Mouse (Mus musculus): ENCODE results near the gene Ogn.
"Not testable (repeated sequence)": the region's sequence is repeated elsewhere in the genome, so short reads cannot be mapped to it uniquely, and the experiment has no call there.

Ogn gene

GRCm38 (mm10) chr13:49607714-49608113 lies at the start of gene Ogn:
TSS of gene Ogn (plus strand) at chr13:49608046.
- no peak for DNase-seq

DNA sequence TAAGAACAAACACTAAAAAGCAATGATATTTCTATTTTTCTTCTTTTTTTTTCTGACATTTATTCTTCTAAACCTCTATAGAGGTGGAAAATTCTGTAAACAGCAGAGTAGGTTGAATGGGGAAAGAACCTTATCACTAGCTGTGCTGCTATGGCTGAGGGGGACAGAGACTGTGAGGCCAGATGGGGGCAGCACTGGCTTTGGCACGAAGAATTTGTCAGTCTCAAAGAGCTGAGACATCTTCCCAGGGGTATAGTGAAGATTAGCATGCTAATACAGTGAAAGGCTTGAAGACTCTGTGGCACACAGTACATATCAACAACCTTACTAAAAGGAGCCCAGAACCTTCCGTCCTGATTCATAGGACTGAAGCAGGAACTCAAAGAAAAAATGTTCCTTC lies 48.7 kb upstream of the Ogn start:
- no peak for DNase-seq

DNA sequence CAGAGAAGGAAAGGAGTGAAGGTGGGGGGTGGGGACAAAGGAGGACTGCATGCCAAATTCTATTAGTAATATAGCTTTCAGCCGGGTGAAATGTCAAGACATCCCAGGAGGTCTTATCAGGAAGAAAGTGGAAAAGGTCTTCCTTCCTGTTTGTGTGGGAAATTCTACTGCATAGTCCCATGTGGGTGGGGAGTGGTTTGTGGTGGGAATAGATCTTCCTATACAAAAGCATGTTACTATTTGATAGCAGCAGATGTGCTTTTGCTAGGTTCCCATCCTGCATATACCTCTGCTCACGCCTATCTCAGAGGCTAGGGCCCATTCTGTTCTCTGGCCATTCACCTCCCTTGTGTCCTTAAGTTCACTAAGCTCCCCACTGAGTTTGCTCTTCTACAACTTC lies 47.0 kb upstream of the Ogn start:
- DNase-seq = no peak

DNA sequence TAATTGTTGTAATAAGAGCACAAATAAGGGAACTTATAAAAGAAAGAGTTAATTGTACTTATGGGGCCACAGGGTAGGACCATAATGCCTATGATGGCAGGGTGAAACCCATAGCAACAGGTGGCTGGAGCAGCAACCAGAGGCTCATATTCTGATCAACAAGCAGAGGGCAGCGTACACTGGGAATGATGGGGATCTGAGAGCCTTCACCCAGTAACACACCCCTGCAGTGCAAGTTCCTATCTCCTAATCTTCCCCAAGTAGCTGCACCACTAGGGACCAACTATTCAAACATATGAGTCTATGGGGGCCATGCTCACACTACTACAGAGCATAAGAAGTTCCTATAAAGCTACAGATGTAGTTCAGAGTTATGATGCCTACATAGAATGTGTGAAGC lies 43.5 kb upstream of the Ogn start:
- DNase-seq = no peak

DNA sequence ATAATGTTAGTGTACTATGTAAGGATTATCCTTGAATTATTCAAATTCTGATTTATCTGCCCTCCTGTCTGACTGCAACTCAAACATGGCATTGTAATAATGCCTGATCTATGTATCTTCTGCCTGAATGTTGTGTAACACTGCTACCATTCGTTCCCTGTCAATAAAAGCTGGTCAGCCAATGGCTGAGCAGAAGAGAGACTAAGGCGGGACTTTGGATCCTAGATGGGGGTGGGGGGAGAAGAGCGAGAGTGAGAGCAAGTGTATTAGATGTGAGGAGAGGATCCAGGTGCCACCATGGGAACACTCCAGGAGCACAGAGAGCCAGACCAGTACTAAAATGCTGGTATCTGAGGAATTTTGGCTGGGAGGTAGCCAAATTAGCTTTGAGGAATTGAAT lies 37.5 kb upstream of the Ogn start:
- no peak for DNase-seq

GRCm38 (mm10) chr13:49571418-49571817 lies 36.4 kb upstream of the Ogn start:
- DNase-seq = no peak

- DNase-seq = no peak
These were observed 26.0 kb upstream of the Ogn start, which contains the start of gene Omd for GRCm38 (mm10) chr13:49581541-49582530. TSS of gene Omd (plus strand) at chr13:49582462.

- DNase-seq = no peak
These were observed 24.0 kb upstream of the Ogn start for GRCm38 (mm10) chr13:49583859-49584258.

DNA sequence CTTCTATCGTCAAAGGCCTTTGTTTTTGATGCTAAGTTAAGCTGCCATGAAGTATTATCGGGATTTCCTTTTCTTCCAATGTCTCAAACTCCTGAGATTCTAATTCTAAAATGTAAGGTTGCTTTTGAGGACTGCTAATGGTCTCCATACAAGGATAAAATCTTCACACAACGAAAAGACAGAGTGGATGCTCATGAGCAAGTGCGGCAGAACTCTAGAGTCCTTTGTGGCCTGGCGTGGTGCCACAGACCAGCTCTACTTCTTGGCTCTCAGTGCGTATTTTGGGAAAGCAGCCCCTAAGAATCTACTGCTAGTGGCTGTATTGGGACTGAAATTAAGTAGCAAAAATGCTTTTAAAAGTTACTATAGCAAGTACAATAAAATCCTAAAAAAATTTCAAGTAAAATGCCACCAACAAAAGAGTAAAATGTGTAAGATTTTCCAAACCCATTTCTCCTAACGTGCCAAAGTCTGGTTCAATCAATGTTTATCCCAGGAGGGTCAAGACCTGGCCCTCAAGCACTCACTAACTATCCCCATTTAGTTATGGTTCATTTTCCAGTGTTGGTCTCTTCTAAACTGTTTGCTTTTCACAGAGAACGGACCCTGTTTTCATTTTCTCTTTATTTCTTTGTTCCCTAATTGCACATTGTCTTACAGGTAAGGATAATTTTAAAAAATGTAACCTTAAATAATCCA lies 23.4 kb upstream of the Ogn start:
- DNase-seq = no peak

DNA sequence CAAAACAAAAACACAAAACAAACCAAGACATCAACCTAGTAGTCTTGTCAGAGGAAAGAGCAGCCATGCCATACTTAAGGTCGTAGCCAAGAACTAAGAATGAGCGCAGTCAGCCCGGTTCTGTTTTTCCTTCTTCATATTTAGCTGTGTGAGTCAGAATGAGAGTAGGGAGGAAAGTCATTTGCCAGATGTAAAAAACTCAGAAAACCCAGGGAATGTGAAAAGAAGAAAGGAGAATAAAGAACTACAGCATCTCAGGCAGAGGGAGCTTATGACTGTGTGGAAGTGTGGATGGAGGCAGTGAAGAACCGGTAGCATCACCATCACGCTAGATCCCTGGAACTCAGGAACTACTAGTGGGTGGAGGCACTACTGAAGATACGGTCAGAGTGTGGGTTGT lies 21.8 kb upstream of the Ogn start:
- no peak for DNase-seq

DNA sequence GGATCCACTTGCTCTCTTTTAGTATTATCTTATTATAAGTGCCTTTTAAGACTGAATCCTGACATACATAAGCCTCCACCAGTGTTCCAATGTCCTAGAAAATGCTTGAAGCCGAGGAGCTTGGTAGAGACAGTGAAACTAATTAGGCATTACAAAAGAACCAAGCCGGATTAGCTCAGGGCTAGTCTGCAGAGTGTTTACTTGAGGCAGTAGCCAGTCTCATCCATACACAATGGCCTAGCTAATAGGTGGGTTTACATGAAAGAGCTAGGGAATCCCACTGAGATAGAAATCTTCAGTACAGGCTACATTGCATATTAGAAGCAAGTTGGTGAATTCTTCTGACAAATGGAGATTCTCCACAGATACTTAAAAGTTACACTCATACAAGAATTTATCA lies 5.3 kb upstream of the Ogn start:
- DNase-seq = not testable (repeated sequence)

DNA sequence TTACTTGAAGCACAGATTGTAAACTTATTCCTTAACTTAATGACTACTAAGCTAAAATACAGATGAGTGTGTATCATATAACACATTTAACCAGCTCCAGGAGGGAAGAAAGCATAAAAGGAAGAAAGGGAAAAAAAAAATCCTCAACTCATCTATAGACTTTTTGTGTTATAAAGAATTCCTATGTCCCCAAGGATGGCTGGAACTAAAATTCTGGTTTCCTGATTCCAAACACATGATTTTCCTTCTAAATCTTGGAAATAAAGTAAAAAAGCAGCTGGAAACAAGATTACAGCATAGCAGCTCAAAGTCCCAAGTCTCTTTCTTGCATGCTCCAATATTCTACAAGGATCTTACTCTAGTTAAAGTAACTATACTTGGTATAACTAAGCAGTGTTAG lies 4.2 kb upstream of the Ogn start:
- DNase-seq = no peak

DNA sequence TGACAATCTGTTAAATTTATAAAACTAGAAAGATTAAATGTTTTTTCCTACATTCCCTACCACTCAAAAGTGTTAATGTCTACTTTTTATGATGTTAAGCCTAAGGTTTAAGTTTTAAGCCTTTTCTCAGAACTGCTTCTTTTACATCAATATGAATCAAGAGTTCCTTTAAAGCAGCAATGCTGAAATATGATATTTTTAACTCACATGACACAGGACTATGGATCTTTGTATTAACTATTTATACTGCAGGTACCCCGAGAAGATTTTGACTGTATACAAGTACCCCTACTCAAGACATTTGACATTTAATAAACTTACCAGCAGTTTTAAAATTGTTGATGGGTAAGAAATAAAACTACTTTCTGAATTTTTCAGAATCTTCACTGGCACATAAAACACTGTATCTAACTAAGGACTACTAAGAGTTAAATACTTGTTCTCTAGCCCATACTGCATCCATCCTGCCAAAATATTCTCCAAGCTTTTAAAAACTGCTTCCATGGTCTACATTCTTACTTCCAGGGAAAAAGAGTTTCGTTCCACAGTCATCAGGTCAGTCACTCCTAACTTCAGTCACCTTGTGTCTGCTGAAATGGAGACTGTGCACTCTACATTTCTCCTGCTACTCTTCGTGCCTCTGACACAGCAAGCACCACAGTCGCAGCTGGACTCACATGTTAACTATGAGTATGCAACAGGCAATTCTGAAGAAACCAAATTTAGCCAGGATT lies 910 bp downstream of the Ogn start:
- no peak for DNase-seq

DNA sequence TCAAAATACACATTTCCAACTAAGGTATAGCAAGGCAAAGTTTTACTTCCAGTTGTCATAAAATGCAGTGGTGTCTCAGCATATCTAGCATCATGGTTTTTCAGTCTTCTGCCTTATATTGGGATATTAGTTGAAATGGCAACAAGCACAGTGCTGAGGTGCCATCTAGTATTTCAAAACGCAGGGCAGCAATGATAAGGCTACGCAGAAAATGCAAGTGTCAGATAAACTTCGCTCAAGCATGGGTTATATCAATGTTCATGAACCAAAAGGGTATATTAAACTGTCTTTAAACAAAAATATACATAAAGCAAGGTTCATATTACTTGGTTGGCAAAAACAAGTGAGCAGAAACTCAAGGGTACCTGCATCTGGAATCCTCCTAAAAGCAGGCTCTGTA lies 9.2 kb downstream of the Ogn start:
- DNase-seq = no peak

DNA sequence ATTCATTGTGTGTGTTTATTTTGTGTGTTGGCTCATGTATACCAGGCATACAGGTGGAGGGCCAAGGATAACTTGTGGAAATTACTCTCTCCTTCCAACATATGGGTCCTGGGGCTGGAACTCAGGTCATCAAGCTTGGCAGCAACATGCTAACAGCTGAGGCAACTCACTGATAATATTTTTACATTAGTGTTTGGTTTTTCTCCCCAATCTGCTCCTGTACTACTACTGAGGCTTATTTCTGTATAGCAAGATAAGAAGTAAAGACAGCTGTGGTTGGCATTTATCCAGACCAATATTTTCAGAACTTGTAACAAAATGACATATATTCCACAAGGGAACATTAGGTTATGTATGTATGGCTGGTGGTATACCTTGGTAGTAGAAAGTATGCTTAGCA lies 10.5 kb downstream of the Ogn start:
- no peak for DNase-seq

- DNase-seq = no peak
These were observed 15.4 kb downstream of the Ogn start for GRCm38 (mm10) chr13:49623216-49623615.

DNA sequence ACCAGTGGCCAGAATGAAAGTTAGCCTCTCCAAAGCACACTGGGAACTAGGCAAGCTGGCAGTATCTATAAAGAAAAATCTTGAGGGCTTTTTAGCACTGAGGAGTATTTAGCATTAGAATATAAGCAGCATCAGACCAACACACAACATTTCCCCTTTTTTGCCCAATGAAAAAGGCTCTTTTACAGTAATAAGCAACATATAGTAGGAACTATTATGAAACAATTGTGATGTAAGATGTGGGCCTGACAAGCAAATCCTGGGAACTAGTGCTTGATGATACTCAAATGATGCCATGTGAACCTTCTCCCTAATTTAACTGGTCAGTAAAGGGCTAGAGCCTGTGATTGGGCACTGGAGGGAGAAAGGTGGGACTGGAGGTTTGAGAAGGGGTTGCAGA lies 20.3 kb downstream of the Ogn start:
- no peak for DNase-seq

DNA sequence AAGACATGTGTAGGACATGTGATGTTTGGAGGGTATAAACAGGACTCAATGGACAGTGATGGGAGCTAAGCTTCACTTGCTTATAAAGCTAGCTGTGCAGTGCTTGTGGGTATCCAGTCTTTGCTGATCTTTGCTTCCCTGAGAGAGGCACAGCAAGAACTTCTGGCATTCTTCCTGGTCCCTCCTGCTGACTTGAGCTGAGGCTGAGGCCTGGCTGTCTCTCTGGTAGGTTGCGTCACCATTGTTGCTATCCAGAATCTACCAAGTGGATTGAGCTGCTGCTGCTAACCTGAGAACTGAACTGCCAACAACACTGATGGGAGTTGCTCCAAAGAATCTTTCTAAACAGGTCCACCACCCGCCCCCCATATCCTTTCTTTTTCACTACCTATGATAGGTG lies 21.2 kb downstream of the Ogn start:
- DNase-seq = no peak

GRCm38 (mm10) chr13:49639965-49640364 lies 32.1 kb downstream of the Ogn start:
- no peak for DNase-seq

DNA sequence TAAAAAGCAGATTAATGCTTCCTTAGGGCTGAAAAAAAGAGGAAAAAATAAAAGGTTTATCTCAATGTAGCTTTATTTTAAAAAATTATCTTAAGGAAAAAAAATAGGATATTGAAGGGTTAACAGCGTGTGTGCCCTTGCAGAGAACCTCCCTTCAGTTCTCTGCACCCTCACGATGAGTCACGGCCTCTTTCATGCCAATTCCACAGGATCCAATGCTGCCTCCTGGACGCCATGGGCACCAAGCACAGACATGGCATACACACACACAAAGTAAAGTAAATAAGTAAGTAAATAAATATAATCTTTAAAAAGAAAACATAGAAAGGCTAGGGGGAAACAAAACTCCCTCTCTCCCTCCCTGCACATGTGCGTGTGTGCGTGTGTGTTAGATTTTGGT lies 34.8 kb downstream of the Ogn start:
- DNase-seq = no peak

- no peak for DNase-seq
These were observed 36.0 kb downstream of the Ogn start for GRCm38 (mm10) chr13:49643669-49644362.

DNA sequence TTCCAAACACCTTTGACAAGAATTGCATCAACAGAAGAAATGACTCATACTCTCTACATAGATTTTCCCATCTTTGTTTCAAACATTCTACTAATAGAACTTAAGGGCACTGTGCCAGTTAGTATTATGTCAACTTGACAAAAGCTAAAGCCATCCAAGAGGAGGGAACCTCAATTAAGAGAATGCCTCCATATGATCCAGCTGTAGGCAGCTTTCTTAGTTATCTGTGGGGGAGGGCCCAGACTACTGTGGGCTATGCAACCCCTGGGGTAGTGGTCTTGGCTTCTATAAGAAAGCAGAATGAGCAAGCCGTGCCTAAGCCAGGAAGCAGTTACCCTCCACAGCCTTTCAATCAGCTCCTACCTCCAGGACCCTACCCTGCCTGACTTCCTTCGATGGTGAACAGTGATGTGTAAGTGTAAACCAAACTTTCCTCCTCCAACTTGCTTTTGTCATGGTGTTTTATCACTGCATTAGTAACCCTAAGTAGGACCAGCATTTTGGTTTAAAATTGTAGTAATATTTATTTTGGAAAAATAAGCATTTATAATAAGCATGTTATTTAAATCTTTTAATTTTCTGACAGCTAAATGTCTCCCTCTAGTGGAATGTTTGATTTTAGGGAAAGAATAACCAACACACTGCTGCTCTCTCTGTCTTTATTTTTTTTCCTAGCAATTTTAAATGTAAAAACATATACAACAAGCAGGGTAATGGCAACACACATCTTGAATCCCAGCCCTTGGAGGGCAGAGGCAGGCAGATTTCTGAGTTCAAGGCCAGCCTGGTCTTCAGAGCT lies 37.1 kb downstream of the Ogn start:
- no peak for DNase-seq

Data from cerebellum, postnatal 36 days (tissue).